Mouse (Mus musculus): Measurements from ENCODE around the gene Fam76b.

Fam76b gene

DNA sequence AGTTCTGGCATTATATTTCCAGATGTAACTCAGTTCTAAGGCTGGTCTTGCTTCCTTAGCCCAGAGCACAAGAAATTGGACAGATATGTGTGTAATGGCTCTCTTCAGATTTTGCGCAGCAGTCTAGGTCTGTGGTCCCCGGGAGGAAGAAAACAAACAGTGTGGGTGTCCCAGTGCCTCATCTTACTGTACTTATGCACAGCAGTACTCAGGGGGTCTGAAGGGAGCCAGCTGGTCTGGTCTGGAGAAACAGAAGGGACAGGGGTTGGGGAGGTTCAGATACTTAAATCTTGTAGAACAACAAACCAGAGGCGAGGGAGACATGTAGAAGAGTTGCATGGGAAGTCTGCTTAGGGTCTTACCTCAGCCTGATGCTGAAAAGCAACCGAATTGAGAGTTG lies 29.3 kb downstream of the Fam76b start:
- intact Hi-C loops (cut with DNase I), result no loop called here

- intact Hi-C loops (cut with DNase I), result no loop called here
Measured at GRCm38 (mm10) chr9:13867646-13868045, 40.1 kb downstream of the Fam76b start.

- intact Hi-C loops (cut with DNase I), result no loop called here
Measured at GRCm38 (mm10) chr9:13871631-13872030, 44.1 kb downstream of the Fam76b start.

DNA sequence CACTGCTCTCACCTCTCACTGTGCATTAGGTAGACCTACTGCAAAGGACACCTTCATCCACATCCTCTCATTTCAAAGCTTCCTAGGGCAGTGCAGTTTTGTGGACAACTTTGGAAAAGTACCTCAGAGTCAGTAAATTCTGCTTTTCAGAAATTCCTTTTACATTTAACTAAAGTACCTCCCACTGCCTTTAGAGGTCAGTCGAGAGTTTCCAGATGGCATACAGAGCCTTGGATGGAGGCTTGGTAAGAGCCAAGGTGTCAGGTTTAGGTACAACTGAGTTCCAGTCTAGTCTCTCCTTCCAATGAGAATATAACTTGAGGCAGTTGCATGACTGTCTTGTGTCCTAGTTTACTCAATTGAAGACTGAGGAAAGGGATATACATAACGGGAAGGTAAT lies 46.8 kb downstream of the Fam76b start:
- intact Hi-C loops (cut with DNase I), result no loop called here

GRCm38 (mm10) chr9:13875340-13875739 lies 47.8 kb downstream of the Fam76b start:
- intact Hi-C loops (cut with DNase I), result no loop called here

DNA sequence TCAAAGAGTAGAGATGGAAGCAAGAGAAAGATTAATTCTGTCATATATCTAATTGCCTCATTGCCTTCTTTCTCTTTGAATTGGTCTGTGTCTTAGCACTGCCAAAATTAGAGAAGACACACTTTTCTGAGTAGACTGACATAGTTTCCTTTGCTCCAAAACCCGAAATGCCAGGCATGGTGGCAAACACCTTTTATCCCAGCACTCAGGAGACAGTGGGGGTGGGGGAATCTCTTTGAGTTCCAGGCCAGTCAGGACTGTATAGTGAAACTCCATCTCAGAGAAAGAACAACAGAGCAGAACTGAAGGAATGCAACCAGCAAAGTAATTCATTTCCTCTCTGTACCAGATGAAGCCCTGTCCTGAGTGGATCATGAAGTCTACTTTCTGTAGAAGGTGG lies 53.2 kb downstream of the Fam76b start:
- intact Hi-C loops (cut with DNase I), result no loop called here

GRCm38 (mm10) chr9:13882478-13882877 lies 55.0 kb downstream of the Fam76b start:
- intact Hi-C loops (cut with DNase I), result no loop called here

DNA sequence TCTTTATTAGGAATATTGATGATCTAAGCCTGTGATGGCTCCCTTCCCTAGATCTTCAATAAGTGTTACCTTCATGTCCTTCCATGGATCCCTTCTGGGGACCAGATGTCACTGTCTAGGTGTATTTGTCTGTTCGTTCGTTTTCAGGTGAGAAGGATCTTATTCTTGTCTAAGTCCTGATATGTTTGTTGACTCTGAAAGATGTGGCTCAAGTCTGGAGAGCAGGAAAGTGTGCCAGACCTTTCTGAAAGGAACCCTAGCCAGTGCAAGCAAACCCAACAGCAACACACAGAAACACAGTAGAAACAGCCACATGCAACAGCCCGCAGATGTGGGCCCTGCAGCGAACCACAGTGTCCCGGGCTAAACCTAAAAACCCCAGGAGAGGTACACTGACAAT lies 61.5 kb downstream of the Fam76b start:
- intact Hi-C loops (cut with DNase I), result loop anchor here (1.0 kb wide), 1 partner anchor 453 kb away; no protein-coding TSS in a partner anchor

- intact Hi-C loops (cut with DNase I), result loop anchor here (1.0 to 5.0 kb wide), 2 partner anchors 388 to 453 kb away; partner anchors contain the start of gene Sesn3
Measured at GRCm38 (mm10) chr9:13889657-13890056, 62.1 kb downstream of the Fam76b start.

DNA sequence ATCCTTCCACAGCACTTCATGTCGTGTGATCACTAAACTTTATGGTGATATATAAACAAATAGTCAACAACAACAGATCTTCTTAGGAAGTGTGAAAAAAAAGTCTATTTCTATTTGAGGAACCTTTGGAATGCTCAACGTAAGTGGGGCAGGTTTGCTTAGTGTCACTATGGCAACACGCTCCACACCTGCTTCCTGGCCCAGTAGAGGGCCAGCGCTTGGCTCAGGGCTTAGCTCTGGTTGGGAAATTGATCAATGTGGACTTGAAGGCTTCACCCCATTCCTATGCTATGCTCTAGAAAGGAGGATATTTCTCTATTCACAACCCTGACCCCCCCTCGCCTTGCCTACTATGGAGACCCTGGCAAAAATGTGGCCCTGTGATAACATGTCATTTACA lies 62.7 kb downstream of the Fam76b start:
- intact Hi-C loops (cut with DNase I), result loop anchor here (5.0 kb wide), 1 partner anchor 387 kb away; the partner anchor contains the start of gene Sesn3

DNA sequence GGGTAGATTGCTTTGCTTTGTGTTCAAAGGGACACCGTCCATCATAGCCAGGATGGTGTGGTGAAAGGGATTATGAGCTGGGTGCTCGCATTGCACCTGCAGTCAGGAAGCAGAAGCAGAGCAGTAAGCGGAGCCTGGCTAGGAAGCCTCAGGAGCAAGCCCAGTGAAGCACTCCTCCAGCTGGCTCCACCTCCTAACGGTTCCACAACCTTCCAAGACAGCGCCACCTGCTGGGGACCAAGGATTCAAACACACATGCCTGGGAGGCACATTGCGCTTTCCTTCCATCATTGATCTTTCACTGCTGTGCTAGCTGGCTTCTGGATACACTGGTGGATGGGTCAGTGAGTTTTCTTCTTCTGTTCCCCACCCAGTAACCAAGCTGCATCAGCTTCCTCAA lies 64.4 kb downstream of the Fam76b start:
- intact Hi-C loops (cut with DNase I), result loop anchor here (5.0 kb wide), 1 partner anchor 385 kb away; the partner anchor contains the start of gene Sesn3

DNA sequence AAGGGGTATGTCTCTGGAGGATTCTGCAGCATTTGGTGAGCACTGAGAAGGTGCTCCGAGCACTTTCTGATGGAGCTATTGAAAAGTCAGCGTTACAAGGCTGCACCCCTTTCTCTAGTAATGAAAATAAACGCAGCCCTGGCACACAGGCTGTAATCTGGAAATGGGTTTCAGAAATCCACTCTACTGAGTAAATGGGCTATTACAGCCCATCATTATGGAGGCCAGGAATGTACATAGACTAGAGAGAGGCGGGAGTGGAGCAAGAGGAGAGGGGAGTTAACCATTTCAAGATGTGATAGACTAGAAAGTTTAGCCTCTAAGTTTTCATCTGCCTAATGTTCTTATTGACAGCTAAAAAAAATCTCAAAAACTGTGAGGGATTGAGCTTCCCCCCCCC lies 65.5 kb downstream of the Fam76b start:
- intact Hi-C loops (cut with DNase I), result loop anchor here (5.0 kb wide), 1 partner anchor 384 kb away; the partner anchor contains the start of gene Sesn3

DNA sequence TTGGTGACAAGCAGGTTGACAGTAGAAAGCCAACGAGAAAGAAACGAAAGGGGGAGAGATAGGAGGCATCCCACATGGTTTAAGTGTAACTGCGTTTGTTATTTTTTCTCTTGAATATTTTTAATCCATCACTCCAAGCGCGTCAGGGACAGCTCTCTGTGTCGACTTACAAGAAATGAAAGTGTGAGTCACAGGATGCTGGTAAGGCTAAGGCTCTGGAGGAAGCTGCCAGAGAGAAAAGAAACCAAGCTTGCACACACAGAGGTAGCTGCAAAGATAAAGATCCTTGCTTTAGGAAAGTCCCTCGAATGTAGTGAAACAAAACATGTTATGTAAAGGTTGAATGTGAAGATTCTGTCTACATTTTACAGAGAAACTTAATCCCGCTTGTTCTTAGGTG lies 67.0 kb downstream of the Fam76b start:
- intact Hi-C loops (cut with DNase I), result loop anchor here (5.0 kb wide), 1 partner anchor 383 kb away; the partner anchor contains the start of gene Sesn3

GRCm38 (mm10) chr9:13894936-13895335 lies 67.4 kb downstream of the Fam76b start:
- intact Hi-C loops (cut with DNase I), result loop anchor here (5.0 kb wide), 1 partner anchor 382 kb away; the partner anchor contains the start of gene Sesn3

DNA sequence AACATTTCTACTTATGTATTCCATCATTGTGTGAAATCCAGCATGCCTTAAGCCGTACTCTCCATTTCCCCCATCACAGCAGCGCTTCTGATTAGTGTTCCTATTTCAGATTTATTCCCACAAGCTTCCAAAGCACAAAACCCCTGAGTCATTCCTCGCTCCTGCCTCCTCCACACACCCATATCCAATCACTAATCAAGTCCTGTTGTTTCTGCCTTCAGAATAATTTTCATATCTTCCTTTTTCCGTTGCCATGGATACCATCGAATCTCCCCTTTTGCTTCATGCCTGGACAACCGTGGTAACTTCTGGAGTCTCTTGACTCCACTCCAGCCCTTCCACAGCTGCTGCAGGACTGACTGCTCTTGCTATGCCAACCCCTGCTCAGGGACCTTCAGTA lies 68.5 kb downstream of the Fam76b start:
- intact Hi-C loops (cut with DNase I), result no loop called here

DNA sequence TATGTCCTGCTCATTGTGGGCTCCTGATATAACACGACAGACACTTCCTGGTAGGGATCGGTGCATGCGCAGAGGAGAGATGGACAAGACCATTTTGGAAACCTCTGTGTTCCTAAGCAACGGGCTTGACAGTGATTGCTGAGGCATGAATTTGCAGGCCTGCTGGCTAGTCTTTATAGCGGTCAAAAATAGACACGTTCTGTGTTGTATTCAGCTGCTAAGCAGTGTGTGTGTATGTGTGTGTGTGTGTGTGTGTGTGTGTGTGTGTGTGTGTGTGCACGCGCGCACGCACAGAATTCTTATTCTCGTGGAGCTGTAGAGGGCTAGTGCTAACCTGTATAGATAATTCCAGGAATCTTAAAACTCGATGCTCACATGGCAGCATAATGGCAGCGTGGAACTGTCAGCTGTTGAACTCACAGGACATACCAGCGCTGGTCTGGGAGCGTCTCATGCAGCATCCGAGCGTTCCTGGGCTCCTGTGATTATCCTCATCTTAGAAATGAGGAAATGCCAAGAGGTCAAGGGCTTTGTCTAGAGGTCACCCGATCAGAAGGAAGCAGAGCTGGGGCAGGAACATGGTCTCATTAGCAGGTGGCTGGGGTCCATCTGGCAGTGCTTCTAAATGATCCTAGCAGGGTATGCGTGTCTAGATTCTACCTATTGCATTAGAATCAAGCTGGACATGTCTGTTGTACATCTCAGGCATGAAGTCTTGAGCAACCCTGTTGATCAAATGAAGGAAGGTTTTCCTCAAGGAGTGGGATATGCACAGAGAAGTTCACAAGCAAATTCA lies 71.2 kb downstream of the Fam76b start:
- intact Hi-C loops (cut with DNase I), result no loop called here

DNA sequence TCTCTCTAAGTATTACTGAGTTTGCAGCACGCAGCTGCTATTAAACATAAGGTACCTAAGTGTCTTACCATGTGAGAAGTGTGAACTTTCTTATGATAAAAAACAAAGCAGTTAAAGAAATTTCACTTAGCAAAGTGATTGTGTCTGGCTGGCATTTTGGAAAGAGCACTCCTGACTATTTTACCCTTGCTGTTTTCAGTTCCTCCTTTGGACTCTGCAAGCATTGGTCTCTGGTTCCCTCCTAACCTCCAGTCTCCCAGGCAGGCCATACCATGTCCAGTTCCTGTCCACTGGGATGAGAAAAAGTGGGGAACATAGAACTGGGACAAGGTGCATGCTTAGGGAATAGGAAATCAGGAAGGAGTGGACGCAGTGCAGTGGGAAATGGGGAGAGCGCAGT lies 74.5 kb downstream of the Fam76b start:
- intact Hi-C loops (cut with DNase I), result no loop called here

- intact Hi-C loops (cut with DNase I), result no loop called here
Measured at GRCm38 (mm10) chr9:13904091-13904779, 76.7 kb downstream of the Fam76b start.
